Mouse (Mus musculus) kidney, adult 2 months (tissue): Measurements from ENCODE around the gene Crb3. TPM values are rescaled to one million over a fixed set of nuclear protein-coding genes. Genes with fewer than 3 reads are reported as not detected.

ENCODE experiments used
- DNase-seq: peaks from one replicate; pipeline ENCODE4 v3.0.0; 2021
- H3K27ac ChIP-seq: fragments of 200-500 bp; 2 replicates; pipeline ENCODE4 v1.5.1; 2012; ENCODE audit warnings: low read depth, low read length, control low read depth, inconsistent platforms; ENCODE audit not compliant: insufficient read depth
- H3K27me3 ChIP-seq: fragments of 200-500 bp; replicated peaks from 2 replicates; pipeline ENCODE4 v1.6.1; 2012; ENCODE audit warnings: mild to moderate bottlenecking, moderate library complexity, low read length, inconsistent platforms; ENCODE audit not compliant: control insufficient read depth, insufficient read depth
- H3K36me3 ChIP-seq: fragments of 200-500 bp; 2 replicates; pipeline ENCODE4 v1.6.1; 2012; ENCODE audit warnings: mild to moderate bottlenecking, moderate library complexity, low read length, inconsistent platforms; ENCODE audit not compliant: control insufficient read depth, insufficient read depth
- H3K4me1 ChIP-seq: fragments of 200-500 bp; 2 replicates; pipeline ENCODE4 v1.6.1; 2011; ENCODE audit warnings: low read length; ENCODE audit not compliant: control insufficient read depth, insufficient read depth
- H3K4me3 ChIP-seq: fragments of 200-500 bp; 2 replicates; pipeline ENCODE4 v1.5.1; 2011; ENCODE audit warnings: mild to moderate bottlenecking, low read depth, low read length, control low read depth; ENCODE audit not compliant: insufficient read depth
- CTCF ChIP-seq: fragments of 200-500 bp; conservative IDR thresholded peaks from 2 replicates; pipeline ENCODE4 v1.5.1; 2011; ENCODE audit warnings: low read depth, mild to moderate bottlenecking, control low read depth, low read length, moderate library complexity, mixed read lengths; ENCODE audit not compliant: insufficient read depth, insufficient read length
- POLR2A ChIP-seq: fragments of 200-500 bp; IDR thresholded peaks from one replicate; pipeline ENCODE4 v1.6.1; 2011; ENCODE audit warnings: low read depth, low read length, control low read depth
- WGBS: fragments of 180-500 bp; shearing (Covaris S2); methylation state at CpG from one replicate; pipeline ENCODE4 v1.1.7; 2018; 5-methylcytosine and 5-hydroxymethylcytosine counted together
- polyA plus RNA-seq: library from polyadenylated mRNA; depleted of rRNA; stranded (reverse); fragments of >200 nt; gene quantifications from 2 replicates; pipeline ENCODE4 v1.2.3, GENCODE M21; 2012; rRNA removed

Gene Crb3
- polyA plus RNA-seq, 1 experiment: 110 TPM

DNA sequence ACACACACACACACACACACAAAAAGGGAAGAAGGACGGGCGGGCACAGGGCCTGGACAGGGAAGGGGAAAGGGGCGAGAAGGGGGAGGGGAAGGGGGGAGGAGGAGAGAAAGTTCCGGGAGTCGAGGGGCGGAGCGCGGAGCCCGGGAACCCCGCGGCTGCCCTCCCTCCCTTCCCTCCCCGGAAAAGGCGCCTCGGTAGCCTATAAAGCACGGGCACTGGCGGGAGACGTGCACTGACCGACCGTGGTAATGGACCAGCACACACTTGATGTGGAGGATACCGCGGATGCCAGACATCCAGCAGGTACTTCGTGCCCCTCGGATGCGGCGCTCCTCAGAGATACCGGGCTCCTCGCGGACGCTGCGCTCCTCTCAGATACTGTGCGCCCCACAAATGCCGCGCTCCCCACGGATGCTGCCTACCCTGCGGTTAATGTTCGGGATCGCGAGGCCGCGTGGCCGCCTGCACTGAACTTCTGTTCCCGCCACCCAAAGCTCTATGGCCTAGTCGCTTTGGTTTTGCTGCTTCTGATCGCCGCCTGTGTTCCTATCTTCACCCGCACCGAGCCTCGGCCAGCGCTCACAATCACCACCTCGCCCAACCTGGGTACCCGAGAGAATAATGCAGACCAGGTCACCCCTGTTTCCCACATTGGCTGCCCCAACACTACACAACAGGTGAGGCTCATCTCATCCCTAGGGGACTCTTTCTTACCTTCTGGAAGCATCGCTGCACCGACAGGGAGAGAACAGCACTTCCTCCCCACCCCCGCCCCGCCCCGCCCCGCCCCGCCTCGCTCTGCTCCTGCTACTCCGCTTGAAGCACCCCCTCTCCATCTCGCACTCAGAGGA, 46.5 kb downstream of the Crb3 start, which contains the start of gene Tnfsf9:
Gene Tnfsf9, plus strand, starts transcription at position 145 of the 854 bp plus-strand sequence.
- Histone ChIP-seq H3K4me3 (peak within 1 kb of the TSS; percentile 91), H3K36me3 (no peaks in the 10 kb centered on the region), H3K4me1 (no peaks in the 10 kb centered on the region), H3K27me3 (0 out of 2 replicates have a peak, but pooled peaks cover 2% of the 10 kb centered on the region), H3K27ac (no peak within 1 kb of the TSS)
- TF ChIP-seq POLR2A (no peak), CTCF (no peak)
- peak; percentile 25 for DNase-seq
- WGBS: 2% methylated on average over 61 of the region's 61 CpGs

DNA sequence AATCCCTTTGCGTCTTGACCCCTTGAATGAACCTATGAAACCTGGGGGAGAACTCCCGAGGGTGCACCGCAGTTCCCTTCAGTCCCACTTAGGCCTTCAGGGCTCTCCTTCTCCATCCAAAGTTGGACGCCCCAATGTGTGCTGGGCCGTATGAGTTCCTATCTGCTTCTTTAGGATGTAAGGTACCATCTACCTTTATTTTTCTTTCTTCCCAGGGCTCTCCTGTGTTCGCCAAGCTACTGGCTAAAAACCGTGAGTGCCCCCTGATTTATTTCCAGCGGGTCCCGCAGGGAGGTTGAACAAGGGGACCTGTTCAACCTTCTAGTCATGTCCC, 47.1 kb downstream of the Crb3 start:
- Histone ChIP-seq H3K27me3 (0 out of 2 replicates have a peak, but pooled peaks cover 2% of the 10 kb centered on the region), H3K27ac (no peak overlapping the region), H3K4me3 (0 out of 2 replicates have a peak overlapping the region, but pooled peaks have one; percentile 91), H3K4me1 (no peaks in the 10 kb centered on the region), H3K36me3 (no peaks in the 10 kb centered on the region)
- 35% methylated on average over 9 of the region's 9 CpGs for WGBS
- TF ChIP-seq CTCF (no peak), POLR2A (no peak)
- DNase-seq: no peak

DNA sequence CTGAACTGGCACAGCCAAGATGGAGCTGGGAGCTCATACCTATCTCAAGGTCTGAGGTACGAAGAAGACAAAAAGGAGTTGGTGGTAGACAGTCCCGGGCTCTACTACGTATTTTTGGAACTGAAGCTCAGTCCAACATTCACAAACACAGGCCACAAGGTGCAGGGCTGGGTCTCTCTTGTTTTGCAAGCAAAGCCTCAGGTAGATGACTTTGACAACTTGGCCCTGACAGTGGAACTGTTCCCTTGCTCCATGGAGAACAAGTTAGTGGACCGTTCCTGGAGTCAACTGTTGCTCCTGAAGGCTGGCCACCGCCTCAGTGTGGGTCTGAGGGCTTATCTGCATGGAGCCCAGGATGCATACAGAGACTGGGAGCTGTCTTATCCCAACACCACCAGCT, 48.2 kb downstream of the Crb3 start:
- Histone ChIP-seq H3K4me3 (no peak overlapping the region), H3K27ac (no peak overlapping the region), H3K27me3 (0 out of 2 replicates have a peak, but pooled peaks cover 2% of the 10 kb centered on the region), H3K36me3 (no peaks in the 10 kb centered on the region), H3K4me1 (no peaks in the 10 kb centered on the region)
- TF ChIP-seq POLR2A: no peak
- TF ChIP-seq CTCF: no peak
- 90% methylated on average over 5 of the region's 5 CpGs for WGBS
- no peak for DNase-seq

DNA sequence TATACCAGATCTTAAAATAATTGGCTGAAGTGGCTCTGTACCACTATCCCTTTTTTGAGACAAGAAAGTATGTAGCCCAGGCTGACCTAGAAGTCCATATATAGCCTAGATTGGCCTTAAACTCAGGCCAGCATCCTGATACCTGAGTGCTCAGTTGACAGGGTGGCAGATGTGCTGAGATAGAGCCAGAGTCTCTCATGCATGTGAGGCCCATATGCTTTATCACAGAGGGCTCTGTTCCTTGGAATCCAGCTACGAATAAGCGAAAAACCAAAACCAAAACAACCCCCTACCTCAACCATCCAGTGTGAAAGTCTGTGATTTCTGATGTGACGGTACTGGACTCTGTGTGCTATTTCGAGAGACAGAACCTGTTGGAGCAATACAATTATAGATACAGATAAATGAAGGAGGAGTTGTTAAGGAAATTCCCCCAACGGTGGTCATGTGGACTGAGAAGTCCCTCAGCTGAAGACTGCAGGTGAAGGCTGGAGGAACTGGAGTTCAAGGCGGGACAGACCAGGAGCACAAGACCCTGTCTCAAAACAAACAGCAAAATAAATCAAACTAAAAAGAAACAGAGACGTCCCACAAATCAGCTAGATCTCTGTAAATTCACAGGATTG, 49.2 kb downstream of the Crb3 start:
- no peak overlapping the region for H3K27ac ChIP-seq
- no peak overlapping the region for H3K4me3 ChIP-seq
- TF ChIP-seq POLR2A: no peak
- no peak for TF ChIP-seq CTCF
- no peaks in the 10 kb centered on the region for H3K4me1 ChIP-seq
- no peak for DNase-seq
- H3K27me3 ChIP-seq: 0 out of 2 replicates have a peak, but pooled peaks cover 2% of the 10 kb centered on the region
- no peaks in the 10 kb centered on the region for H3K36me3 ChIP-seq
- WGBS: 89% methylated on average over 7 of the region's 7 CpGs

DNA sequence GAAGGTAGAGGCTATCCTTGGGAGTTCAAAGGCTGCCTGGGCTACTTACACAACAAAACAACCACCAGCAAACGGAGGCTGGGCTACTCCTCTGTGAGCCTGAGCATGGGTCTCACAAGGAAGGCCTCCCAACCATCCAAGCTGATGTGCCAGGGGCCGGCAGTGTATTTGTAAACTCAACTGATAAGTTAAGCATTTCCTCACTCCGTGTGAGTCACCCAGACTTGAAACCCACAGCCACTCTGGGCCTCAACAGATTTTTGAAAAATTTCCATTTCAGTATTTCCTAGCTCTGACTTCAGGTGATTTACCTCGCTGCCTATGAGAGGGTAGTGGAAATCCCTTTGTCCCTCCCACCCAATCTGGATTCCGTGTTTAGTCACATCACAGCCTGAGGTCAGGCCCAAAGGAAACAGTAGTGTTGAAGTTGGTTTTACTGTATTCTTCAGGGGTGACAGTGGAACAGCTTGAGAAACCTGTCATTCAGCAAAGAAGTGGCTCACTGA, 49.8 kb downstream of the Crb3 start:
- Histone ChIP-seq H3K4me3 (no peak overlapping the region), H3K36me3 (no peaks in the 10 kb centered on the region), H3K27ac (no peak overlapping the region), H3K27me3 (0 out of 2 replicates have a peak, but pooled peaks cover 2% of the 10 kb centered on the region), H3K4me1 (no peaks in the 10 kb centered on the region)
- no peak for DNase-seq
- WGBS: 64% methylated on average over 5 of the region's 5 CpGs
- TF ChIP-seq POLR2A (no peak), CTCF (no peak)

DNA sequence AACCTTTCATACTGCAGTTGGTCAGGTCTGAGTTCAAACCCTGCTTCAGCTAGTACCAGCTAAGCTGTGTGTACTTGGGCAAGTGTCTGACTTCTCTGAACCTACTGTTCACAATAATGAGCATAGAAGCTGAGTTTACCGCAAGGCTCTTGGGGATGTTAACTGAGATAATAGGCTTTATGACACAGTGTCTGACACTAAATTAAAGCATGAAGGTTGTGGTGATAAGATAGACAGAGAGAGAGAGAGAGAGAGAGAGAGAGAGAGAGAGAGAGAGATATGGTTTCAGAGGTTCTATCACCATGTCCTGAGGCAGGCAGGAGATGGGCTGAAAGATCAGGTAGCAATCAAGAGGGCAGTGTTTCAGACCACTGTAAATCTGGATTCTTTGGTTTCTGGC, 51.1 kb downstream of the Crb3 start:
- Histone ChIP-seq H3K27me3 (0 out of 2 replicates have a peak, but pooled peaks cover 2% of the 10 kb centered on the region), H3K36me3 (no peaks in the 10 kb centered on the region), H3K27ac (no peak overlapping the region), H3K4me3 (no peak overlapping the region), H3K4me1 (no peaks in the 10 kb centered on the region)
- TF ChIP-seq POLR2A: no peak
- TF ChIP-seq CTCF: no peak
- 97% methylated on average over 1 of the region's 1 CpGs for WGBS
- no peak for DNase-seq

DNA sequence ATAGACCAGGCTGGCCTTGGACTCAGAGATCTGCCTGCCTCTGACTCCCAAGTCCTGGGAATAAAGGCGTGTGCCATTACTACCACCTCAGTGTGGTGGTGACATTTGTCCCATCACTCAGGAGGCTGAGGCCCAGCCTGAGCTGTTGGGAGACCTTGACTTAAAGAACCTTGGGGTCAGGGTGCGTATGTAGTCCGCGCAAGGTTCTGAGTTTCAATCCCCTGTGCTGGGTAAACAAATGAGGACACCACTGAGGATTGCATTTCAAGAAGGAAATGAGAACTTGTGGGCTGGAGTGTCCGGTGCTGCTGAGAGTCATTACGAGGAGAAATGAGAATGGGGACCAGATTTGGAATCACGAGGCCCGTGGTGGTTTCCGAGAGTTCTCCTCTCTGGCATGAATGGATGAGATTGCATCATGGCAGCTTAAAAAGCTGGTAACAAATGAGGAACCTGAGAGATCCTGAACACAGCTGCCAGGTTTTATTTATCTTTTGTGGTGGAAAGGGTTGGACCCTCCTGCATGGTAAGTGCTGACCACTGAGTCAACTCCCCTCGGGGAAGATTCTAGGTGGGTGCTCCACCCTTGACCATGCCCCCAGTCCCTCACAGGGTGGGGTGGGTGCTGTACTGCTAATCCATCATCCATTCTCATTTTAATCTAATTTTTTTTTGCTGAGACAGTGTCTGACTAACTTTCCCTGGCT, 54.0 kb downstream of the Crb3 start:
- TF ChIP-seq CTCF (no peak), POLR2A (no peak)
- no peak overlapping the region for H3K27ac ChIP-seq
- H3K4me3 ChIP-seq: no peak overlapping the region
- H3K27me3 ChIP-seq: no peaks in the 10 kb centered on the region
- WGBS: 71% methylated on average over 10 of the region's 10 CpGs
- no peaks in the 10 kb centered on the region for H3K36me3 ChIP-seq
- H3K4me1 ChIP-seq: no peaks in the 10 kb centered on the region
- DNase-seq: peak; percentile 29

Other genes starting within 250 kb of the Crb3 start
- gene Rfx2, start 228.1 kb upstream of the Crb3 start, polyA plus RNA-seq: 4.8 and 6.2 TPM in 2 replicates
- 0.05 TPM in 2 replicates for gene Acsbg2, start 184.7 kb upstream of the Crb3 start, polyA plus RNA-seq
- 0.03 and 0.07 TPM in 2 replicates for gene 1700061G19Rik, start 183.6 kb upstream of the Crb3 start, polyA plus RNA-seq
- 30.1 and 37.9 TPM in 2 replicates for gene Mllt1, start 123.7 kb upstream of the Crb3 start, polyA plus RNA-seq
- not detected in 2 replicates for gene Acer1, start 77.0 kb upstream of the Crb3 start, polyA plus RNA-seq
- 245 and 276 TPM in 2 replicates for gene Clpp, start 68.8 kb upstream of the Crb3 start, polyA plus RNA-seq
- gene Alkbh7, start 61.8 kb upstream of the Crb3 start, polyA plus RNA-seq: 54.4 and 59.2 TPM in 2 replicates
- gene Pspn, start 59.1 kb upstream of the Crb3 start, polyA plus RNA-seq: not detected in 2 replicates
- gene Gtf2f1, start 47.8 kb upstream of the Crb3 start, polyA plus RNA-seq: 22.0 and 25.1 TPM in 2 replicates
- gene Gm17949, start 47.6 kb upstream of the Crb3 start, polyA plus RNA-seq: 0.11 and 0.15 TPM in 2 replicates
- 49.7 and 51.1 TPM in 2 replicates for gene Khsrp, start 27.6 kb upstream of the Crb3 start, polyA plus RNA-seq
- gene Slc25a41, start 17.5 kb upstream of the Crb3 start, polyA plus RNA-seq: 0.13 TPM in 1 of 2 replicates, not detected in the other
- 121 and 124 TPM in 2 replicates for gene Slc25a23, start 758 bp downstream of the Crb3 start, polyA plus RNA-seq
- 2.0 and 4.9 TPM in 2 replicates for gene Dennd1c, start 19.4 kb downstream of the Crb3 start, polyA plus RNA-seq
- gene Tubb4a, start 28.7 kb downstream of the Crb3 start, polyA plus RNA-seq: 2.1 and 2.9 TPM in 2 replicates
- 1.6 and 2.5 TPM in 2 replicates for gene Tnfsf9, start 46.2 kb downstream of the Crb3 start, polyA plus RNA-seq
- 0.13 TPM in 1 of 2 replicates, not detected in the other for gene Cd70, start 90.7 kb downstream of the Crb3 start, polyA plus RNA-seq
- gene Tnfsf14, start 135.1 kb downstream of the Crb3 start, polyA plus RNA-seq: 0.35 and 0.44 TPM in 2 replicates
- 51.5 and 69.4 TPM in 2 replicates for gene C3, start 169.0 kb downstream of the Crb3 start, polyA plus RNA-seq
- gene Gpr108, start 189.3 kb downstream of the Crb3 start, polyA plus RNA-seq: 36.7 and 39.6 TPM in 2 replicates
- gene Trip10, start 190.3 kb downstream of the Crb3 start, polyA plus RNA-seq: 30.4 and 35.6 TPM in 2 replicates
- gene Vav1, start 220.0 kb downstream of the Crb3 start, polyA plus RNA-seq: 1.1 and 3.4 TPM in 2 replicates